Mouse (Mus musculus): Measurements from ENCODE around the gene Rtn1. TPM values are rescaled to one million over a fixed set of nuclear protein-coding genes. Genes with fewer than 3 reads are reported as not detected.

Rtn1 gene
- total RNA-seq, 1 experiment from 2014 or later: not detected

GRCm38 (mm10) chr12:72376309-72376708 is 32.5 kb downstream of the Rtn1 start:
- ATAC-seq (replicated peaks; ENCODE audit: low read depth, poor library complexity, severe bottlenecking): no peak

- no peak for ATAC-seq (replicated peaks; ENCODE audit: low read depth, poor library complexity, severe bottlenecking)
These were observed 34.0 kb downstream of the Rtn1 start for GRCm38 (mm10) chr12:72374823-72375225.

GRCm38 (mm10) chr12:72373916-72374615 is 34.8 kb downstream of the Rtn1 start:
- no peak for ATAC-seq (replicated peaks; ENCODE audit: low read depth, poor library complexity, severe bottlenecking)

- no peak for ATAC-seq (replicated peaks; ENCODE audit: low read depth, poor library complexity, severe bottlenecking)
These were observed 38.8 kb downstream of the Rtn1 start for GRCm38 (mm10) chr12:72370081-72370480.

- ATAC-seq (replicated peaks; ENCODE audit: low read depth, poor library complexity, severe bottlenecking): no peak
These were observed 42.1 kb downstream of the Rtn1 start for GRCm38 (mm10) chr12:72366763-72367162.

DNA sequence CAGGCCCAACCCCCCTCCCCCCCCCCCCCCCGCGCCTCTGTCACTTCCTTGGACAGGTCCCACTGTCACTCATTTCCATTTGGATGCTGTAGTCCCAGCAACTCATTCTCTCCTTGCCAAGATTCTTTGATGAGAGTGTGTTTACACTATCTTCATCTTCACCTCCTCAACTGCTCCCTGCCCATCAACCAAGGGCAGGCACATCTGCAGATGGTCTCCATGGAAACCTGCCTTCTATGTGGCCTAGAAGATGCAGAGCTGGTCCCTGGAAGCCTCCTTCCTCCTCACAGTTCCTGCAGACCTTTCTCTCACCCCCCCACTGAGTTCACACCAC is 42.8 kb downstream of the Rtn1 start:
- no peak for ATAC-seq (replicated peaks; ENCODE audit: low read depth, poor library complexity, severe bottlenecking)

- ATAC-seq (replicated peaks; ENCODE audit: low read depth, poor library complexity, severe bottlenecking): no peak
These were observed 43.4 kb downstream of the Rtn1 start for GRCm38 (mm10) chr12:72365231-72366103.

GRCm38 (mm10) chr12:72364543-72364942 is 44.3 kb downstream of the Rtn1 start:
- ATAC-seq (replicated peaks; ENCODE audit: low read depth, poor library complexity, severe bottlenecking): no peak

DNA sequence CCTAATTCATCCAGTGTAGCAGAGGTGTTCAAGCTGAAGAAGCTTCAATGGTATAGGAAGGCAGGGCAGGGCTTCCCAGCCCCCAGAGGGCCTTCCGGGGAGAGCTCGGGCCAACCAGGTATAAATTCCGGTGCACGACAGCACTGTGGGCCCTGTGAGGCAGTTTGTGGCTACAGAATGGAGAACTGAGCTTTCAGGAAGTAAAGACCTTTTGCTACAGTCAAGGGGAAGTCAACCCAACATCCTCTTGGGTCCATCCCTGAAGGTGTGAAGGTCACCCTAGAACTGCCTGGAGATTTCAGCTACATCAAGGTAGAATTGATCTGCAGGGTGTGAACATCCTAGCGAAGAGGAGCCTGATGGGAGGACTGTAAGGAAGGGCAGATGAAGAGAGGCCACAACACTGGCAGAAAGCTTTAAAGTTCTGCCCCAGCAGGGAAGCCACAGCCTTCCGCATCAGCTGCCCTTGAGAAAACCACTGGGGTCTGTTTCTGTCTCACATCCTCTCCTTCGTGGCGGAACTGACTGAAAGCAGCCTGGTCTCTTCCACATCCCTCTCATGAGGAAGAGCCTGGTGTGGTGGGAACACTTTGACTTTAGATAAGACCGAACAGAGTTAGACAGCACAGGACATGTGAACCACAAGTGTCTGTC is 47.0 kb downstream of the Rtn1 start:
- ATAC-seq (replicated peaks; ENCODE audit: low read depth, poor library complexity, severe bottlenecking): peak; percentile 95

- no peak for ATAC-seq (replicated peaks; ENCODE audit: low read depth, poor library complexity, severe bottlenecking)
These were observed 47.8 kb downstream of the Rtn1 start for GRCm38 (mm10) chr12:72360926-72361615.

GRCm38 (mm10) chr12:72359903-72360302 is 49.0 kb downstream of the Rtn1 start:
- ATAC-seq (replicated peaks; ENCODE audit: low read depth, poor library complexity, severe bottlenecking): no peak

GRCm38 (mm10) chr12:72357667-72358420 is 51.0 kb downstream of the Rtn1 start:
- no peak for ATAC-seq (replicated peaks; ENCODE audit: low read depth, poor library complexity, severe bottlenecking)

DNA sequence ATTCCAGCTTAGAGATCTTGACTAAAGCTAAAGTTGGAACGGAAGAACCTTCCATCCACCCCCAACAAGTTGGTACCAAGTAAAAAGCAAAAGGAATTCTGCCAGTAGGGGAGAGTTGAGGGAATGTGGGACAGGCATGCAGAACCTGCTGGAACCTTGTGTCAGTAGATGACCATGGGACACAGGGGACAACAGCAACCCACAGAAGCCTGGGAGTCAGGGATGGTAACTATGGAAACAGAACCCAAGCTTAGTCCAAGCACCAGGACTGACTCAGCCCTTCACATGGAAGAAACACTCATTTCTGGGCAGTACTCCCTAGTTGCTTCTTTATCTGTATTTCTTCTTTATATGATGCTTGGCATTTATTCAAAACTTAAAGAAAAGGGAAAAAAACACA is 54.6 kb downstream of the Rtn1 start:
- ATAC-seq (replicated peaks; ENCODE audit: low read depth, poor library complexity, severe bottlenecking): no peak

DNA sequence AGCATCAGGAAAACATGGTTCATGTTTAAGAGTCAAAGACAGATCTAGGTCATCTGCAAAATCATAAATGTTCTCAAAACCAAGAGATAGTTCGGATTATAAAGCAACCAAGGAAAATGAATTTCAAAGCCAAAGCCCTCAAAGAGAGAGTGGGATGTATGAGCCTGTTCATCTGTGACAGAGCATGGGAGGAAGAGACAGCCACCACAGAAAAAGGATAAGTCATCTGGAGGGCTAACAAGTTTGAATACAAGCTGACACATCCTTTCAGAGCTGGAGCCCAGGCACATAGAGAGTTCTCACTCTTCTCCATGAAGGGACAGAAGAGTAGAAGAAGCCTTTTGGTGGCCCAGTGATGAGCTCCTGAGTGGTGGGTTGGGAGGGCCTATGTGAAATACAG is 55.3 kb downstream of the Rtn1 start:
- ATAC-seq (replicated peaks; ENCODE audit: low read depth, poor library complexity, severe bottlenecking): no peak

GRCm38 (mm10) chr12:72348508-72348907 is 60.3 kb downstream of the Rtn1 start:
- no peak for ATAC-seq (replicated peaks; ENCODE audit: low read depth, poor library complexity, severe bottlenecking)

DNA sequence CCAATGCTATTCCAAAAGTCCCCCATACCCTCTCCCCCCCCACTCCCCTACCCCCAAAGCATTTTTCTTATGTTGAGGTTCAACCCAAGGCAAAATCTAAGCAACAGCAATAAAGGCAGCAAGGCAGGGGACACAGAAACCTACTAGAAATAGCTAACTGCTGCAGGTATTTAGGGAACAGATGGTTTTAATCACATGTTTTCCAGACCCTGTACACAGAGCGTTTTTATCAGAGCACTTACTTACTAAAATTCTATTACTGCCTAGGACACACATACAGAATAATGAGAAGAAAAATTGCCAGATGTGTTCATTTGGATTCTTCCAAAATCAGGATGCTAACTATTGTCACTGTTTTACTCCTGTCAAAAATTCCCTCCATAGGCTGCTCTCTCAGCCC is 61.7 kb downstream of the Rtn1 start:
- no peak for ATAC-seq (replicated peaks; ENCODE audit: low read depth, poor library complexity, severe bottlenecking)

DNA sequence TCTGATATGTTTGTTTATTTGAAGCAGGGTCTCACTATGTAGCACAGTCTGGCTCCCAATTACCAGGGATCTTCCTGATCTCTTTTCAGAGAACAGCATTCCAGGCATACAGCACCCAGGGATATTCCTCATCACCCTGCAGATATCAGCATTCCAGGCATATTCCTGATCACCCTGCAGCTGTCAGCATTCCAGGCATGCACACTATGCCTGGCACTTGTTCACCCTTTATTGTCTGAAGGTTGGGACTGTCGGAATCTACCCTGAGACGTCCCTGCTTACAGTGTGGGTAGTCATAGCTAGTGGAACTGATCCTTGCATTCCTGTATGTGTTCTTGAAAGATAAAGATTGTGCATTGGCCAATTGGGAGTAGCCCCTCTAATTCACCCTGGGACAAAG is 65.2 kb downstream of the Rtn1 start:
- ATAC-seq (replicated peaks; ENCODE audit: low read depth, poor library complexity, severe bottlenecking): no peak

DNA sequence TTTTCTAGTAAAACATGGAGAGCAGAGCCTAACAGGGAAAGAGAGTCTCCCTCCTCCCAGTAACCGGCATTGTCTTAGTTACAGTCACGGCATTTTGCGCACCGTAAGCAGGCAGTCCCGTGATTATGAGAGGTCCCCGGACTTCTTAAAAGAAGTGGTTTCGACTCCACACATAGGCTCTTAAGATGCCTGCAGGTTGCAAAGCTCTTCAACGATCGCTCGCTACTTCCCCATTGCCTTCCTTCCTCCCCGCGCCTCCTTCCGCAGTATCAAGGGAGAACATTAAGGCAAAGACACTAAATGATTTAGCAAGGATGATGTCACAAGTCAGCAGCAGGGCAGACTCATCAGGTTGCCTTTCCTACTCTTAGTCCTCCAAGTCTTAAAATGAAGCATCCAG is 72.8 kb downstream of the Rtn1 start:
- peak; percentile 39; the same call in 1 of the 2 replicates for ATAC-seq (replicated peaks; ENCODE audit: low read depth, poor library complexity, severe bottlenecking)

DNA sequence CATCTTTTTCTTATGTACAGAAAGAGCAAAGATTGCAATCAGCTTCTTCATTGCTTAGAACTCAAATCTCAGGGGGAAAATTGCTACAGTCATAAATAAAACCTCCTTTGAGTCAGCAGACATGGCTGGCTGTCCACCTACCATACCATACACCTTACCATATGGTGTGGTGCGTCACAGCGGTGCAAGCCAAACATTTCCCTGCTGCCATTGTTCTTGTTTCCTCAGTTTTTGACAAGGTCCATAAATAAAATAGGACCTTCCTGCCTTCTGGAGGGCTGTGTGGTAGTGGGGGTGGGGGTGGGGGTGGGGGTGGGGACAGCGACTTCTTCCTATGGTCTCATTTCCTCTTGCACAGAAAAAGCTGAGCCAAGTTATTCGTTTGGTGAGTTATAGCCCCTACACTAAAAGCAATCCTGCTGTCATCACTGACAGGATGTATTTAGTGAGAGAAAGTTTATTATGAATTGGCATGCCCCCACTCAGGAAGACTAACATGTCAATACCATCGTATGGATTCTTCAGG is 76.3 kb downstream of the Rtn1 start:
- no peak for ATAC-seq (replicated peaks; ENCODE audit: low read depth, poor library complexity, severe bottlenecking)
